Mouse (Mus musculus) heart, postnatal 0 days (tissue): ENCODE measurements around the gene Igf1r. TPM values are rescaled to one million over a fixed set of nuclear protein-coding genes. Genes with fewer than 3 reads are reported as not detected.

Source experiments
- ATAC-seq: fragments of 200-750 bp; cut with Nextera tagmentation; 2 replicates; pipeline ENCODE4 v1.8.0; 2017; ENCODE audit warnings: low read depth, moderate number of reproducible peaks, moderate library complexity; ENCODE audit not compliant: insufficient read depth
- DNase-seq: peaks from one replicate; pipeline ENCODE4 v3.0.0-alpha.2; 2016; ENCODE audit warnings: low spot score
- H3K27ac ChIP-seq: fragments of 300-500 bp; sonication (generic); 2 replicates; pipeline ENCODE4 v1.5.1; 2014; ENCODE audit warnings: low read depth, mild to moderate bottlenecking
- H3K27me3 ChIP-seq: fragments of 300-500 bp; sonication (generic); 2 replicates; pipeline ENCODE4 v1.6.1; 2014; ENCODE audit warnings: low read length, mixed read lengths; ENCODE audit not compliant: control insufficient read depth, insufficient read depth
- H3K36me3 ChIP-seq: fragments of 300-500 bp; sonication (generic); replicated peaks from 2 replicates; pipeline ENCODE4 v1.6.1; 2014; ENCODE audit warnings: low read length, mixed read lengths; ENCODE audit not compliant: control insufficient read depth, insufficient read depth
- H3K4me1 ChIP-seq: fragments of 300-500 bp; sonication (generic); 2 replicates; pipeline ENCODE4 v1.6.1; 2014; ENCODE audit warnings: antibody characterized with exemption; ENCODE audit not compliant: control insufficient read depth, insufficient read depth
- H3K4me2 ChIP-seq: fragments of 300-500 bp; sonication (generic); 2 replicates; pipeline ENCODE4 v1.6.1; 2014; ENCODE audit warnings: low read depth, mild to moderate bottlenecking, low read length, moderate library complexity
- H3K4me3 ChIP-seq: fragments of 300-500 bp; sonication (generic); 2 replicates; pipeline ENCODE4 v1.5.1; 2014; ENCODE audit warnings: low read depth, low read length
- H3K9ac ChIP-seq: fragments of 300-500 bp; sonication (generic); replicated peaks from 2 replicates; pipeline ENCODE4 v1.6.1; 2014; ENCODE audit warnings: low read depth, low read length, mixed read lengths
- H3K9me3 ChIP-seq: fragments of 300-500 bp; sonication (generic); replicated peaks from 2 replicates; pipeline ENCODE4 v1.6.1; 2016; ENCODE audit warnings: low read length; ENCODE audit not compliant: control insufficient read depth
- CTCF ChIP-seq: IDR thresholded peaks from 2 replicates; pipeline ENCODE4 v1.5.1; 2016; ENCODE audit warnings: antibody characterized with exemption, control low read depth, low read depth
- EP300 ChIP-seq: IDR thresholded peaks from 2 replicates; pipeline ENCODE4 v1.6.1; 2016; ENCODE audit warnings: antibody characterized with exemption, low read depth
- WGBS: fragments of 180-500 bp; shearing (Covaris S2); extraction: QIAGEN DNeasy Blood & Tissue Kit; methylation state at CpG from one replicate; pipeline ENCODE4 v1.1.7; 2014; 5-methylcytosine and 5-hydroxymethylcytosine counted together
- polyA plus RNA-seq: library from polyadenylated mRNA; unstranded; fragments of >200 nt; fragmentation: Nextera tagmentation; extraction: Ambion mirVana; gene quantifications from 2 replicates; pipeline ENCODE4 v1.2.1, GENCODE M21; 2015
- total RNA-seq: library from RNA; depleted of rRNA; stranded (reverse); fragments of >200 nt; gene quantifications from 2 replicates; pipeline ENCODE4 v1.2.3, GENCODE M21; 2014; ENCODE audit warnings: low replicate concordance

Gene Igf1r
- total and polyA plus RNA-seq, 2 experiments from 2014 or later: 8.8 to 41.8 TPM

- TF ChIP-seq CTCF (no peak), EP300 (no peak)
- no peak for DNase-seq
Observed at GRCm38 (mm10) chr7:68071749-68072148, 119.1 kb downstream of the Igf1r start.

GRCm38 (mm10) chr7:68072524-68073459 is 120.2 kb downstream of the Igf1r start:
- Histone ChIP-seq H3K9me3 (no peaks in the 10 kb centered on the region), H3K27me3 (no peaks in the 10 kb centered on the region), H3K4me3 (no peak overlapping the region), H3K9ac (no peak overlapping the region), H3K4me2 (peak overlapping the region; percentile 31), H3K27ac (peak overlapping the region; percentile 65), H3K36me3 (no peaks in the 10 kb centered on the region), H3K4me1 (peaks cover 71% of the 10 kb centered on the region)
- TF ChIP-seq EP300: no peak
- TF ChIP-seq CTCF: no peak
- ATAC-seq (peak; percentile 31), DNase-seq (no peak)
- WGBS: 66% methylated on average over 14 of the region's 14 CpGs

More at GRCm38 (mm10) chr7:68071749-68072148, 119.1 kb downstream of the Igf1r start:
- H3K27ac ChIP-seq: no peak overlapping the region
- no peaks in the 10 kb centered on the region for H3K36me3 ChIP-seq
- peaks cover 71% of the 10 kb centered on the region for H3K4me1 ChIP-seq
- no peak overlapping the region for H3K4me2 ChIP-seq
- no peak overlapping the region for H3K9ac ChIP-seq
- H3K27me3 ChIP-seq: no peaks in the 10 kb centered on the region
- whole genome bisulfite sequencing: 79% methylated on average over 11 of the region's 11 CpGs
- no peak for ATAC-seq
- H3K9me3 ChIP-seq: no peaks in the 10 kb centered on the region
- H3K4me3 ChIP-seq: no peak overlapping the region

DNA sequence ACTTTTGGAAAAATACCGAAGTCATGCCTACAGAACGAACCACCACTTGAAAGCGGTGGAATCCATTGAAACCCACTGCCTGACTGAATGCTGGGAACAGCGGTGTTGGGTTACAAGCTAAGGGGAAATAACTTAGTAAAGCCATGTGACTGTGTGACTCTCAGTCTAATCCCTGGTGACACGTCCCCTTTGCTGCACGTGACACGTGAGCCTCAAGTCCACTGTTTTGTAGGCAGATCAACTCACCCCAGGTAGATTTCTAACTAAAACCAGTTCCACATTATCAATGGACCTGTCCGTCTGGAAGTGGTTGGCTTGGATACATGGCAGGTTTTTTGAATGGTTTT is 120.8 kb downstream of the Igf1r start:
- TF ChIP-seq EP300 (no peak), CTCF (no peak)
- Histone ChIP-seq H3K27me3 (no peaks in the 10 kb centered on the region), H3K36me3 (no peaks in the 10 kb centered on the region), H3K27ac (peak overlapping the region; percentile 65), H3K4me2 (peak overlapping the region; percentile 31; the same call in 1 of the 2 replicates), H3K9me3 (no peaks in the 10 kb centered on the region), H3K4me3 (no peak overlapping the region), H3K4me1 (peaks cover 71% of the 10 kb centered on the region), H3K9ac (no peak overlapping the region)
- DNase-seq (peak; percentile 77), ATAC-seq (peak; percentile 76)
- WGBS: 37% methylated on average over 8 of the region's 8 CpGs

DNA sequence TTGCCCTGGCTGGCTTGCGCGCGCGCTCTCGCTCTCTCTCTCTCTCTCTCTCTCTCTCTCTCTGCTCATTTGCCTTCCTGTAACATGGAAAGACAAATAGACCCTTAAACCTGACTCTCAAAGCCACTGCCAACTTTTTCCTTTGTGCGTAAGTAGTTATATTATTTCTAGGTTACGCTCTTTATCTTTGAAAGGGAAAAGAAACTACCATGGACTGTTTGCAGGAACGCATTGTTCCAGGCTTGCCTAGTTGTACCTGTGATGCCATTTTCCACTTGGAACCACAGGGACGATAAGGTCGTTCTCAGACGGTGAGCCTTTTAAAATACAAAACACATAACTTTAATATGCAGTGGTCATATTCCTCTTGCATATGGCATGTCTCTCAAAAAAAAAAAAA is 122.1 kb downstream of the Igf1r start:
- H3K27me3 ChIP-seq: no peaks in the 10 kb centered on the region
- no peak overlapping the region for H3K4me2 ChIP-seq
- ATAC-seq (no peak), DNase-seq (peak; percentile 52)
- 64% methylated on average over 11 of the region's 11 CpGs for WGBS
- no peaks in the 10 kb centered on the region for H3K36me3 ChIP-seq
- H3K9me3 ChIP-seq: no peaks in the 10 kb centered on the region
- TF ChIP-seq CTCF (no peak), EP300 (no peak)
- no peak overlapping the region for H3K4me3 ChIP-seq
- H3K9ac ChIP-seq: no peak overlapping the region
- H3K4me1 ChIP-seq: peaks cover 60% of the 10 kb centered on the region
- peak overlapping the region; percentile 43 for H3K27ac ChIP-seq

DNA sequence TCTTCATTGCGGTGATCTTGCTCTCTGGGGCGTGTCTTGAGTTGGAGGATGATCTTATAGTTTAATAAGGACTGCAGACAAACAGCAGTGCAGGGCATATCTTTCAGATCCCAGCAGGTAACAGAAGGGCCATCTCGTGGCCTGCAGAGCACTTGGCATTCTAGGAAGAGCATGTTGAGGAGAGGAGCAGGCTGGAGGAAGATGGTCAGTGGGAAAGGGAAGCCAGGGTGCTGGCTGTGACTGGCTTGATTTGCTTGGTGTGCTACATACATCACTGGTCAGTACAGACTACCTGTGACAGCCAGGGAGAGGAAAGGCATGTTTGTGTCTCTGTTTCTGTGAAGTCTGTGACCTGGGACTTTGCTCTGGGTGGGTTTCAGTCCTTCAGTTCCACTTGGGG is 122.8 kb downstream of the Igf1r start:
- Histone ChIP-seq H3K27me3 (no peaks in the 10 kb centered on the region), H3K27ac (peak overlapping the region; percentile 41; the same call in 1 of the 2 replicates), H3K9me3 (no peaks in the 10 kb centered on the region), H3K4me3 (no peak overlapping the region), H3K9ac (no peak overlapping the region), H3K4me2 (no peak overlapping the region), H3K36me3 (no peaks in the 10 kb centered on the region), H3K4me1 (peaks cover 56% of the 10 kb centered on the region)
- ATAC-seq (no peak), DNase-seq (no peak)
- TF ChIP-seq CTCF (no peak), EP300 (no peak)
- 52% methylated on average over 3 of the region's 3 CpGs for WGBS
